Mouse (Mus musculus) forebrain, embryonic 11.5 days (tissue): ENCODE results near the gene Pygb. TPM values are rescaled to one million over a fixed set of nuclear protein-coding genes. Genes with fewer than 3 reads are reported as not detected.

Experiments used
- ATAC-seq: fragments of 200-750 bp; cut with Nextera tagmentation; replicated peaks from 2 replicates; pipeline ENCODE4 v1.8.0; 2017; ENCODE audit warnings: moderate TSS enrichment; ENCODE audit not compliant: low FRiP score
- DNase-seq: peaks from one replicate; pipeline ENCODE4 v3.0.0-alpha.2; 2017; ENCODE audit warnings: low spot score
- H3K27ac ChIP-seq: fragments of 300-500 bp; sonication (generic); 2 replicates; pipeline ENCODE4 v1.5.1; 2014; ENCODE audit warnings: low read depth, low read length
- H3K27me3 ChIP-seq: fragments of 300-500 bp; sonication (generic); 2 replicates; pipeline ENCODE4 v1.6.1; 2014; ENCODE audit warnings: mild to moderate bottlenecking, low read length, mixed read lengths; ENCODE audit not compliant: control insufficient read depth, insufficient read depth
- H3K36me3 ChIP-seq: fragments of 300-500 bp; sonication (generic); 2 replicates; pipeline ENCODE4 v1.6.1; 2014; ENCODE audit warnings: mild to moderate bottlenecking, low read length, moderate library complexity, mixed read lengths; ENCODE audit not compliant: control insufficient read depth, insufficient read depth
- H3K4me1 ChIP-seq: fragments of 300-500 bp; sonication (generic); replicated peaks from 2 replicates; pipeline ENCODE4 v1.6.1; 2014; ENCODE audit warnings: low read length, mixed read lengths; ENCODE audit not compliant: control insufficient read depth, insufficient read depth
- H3K4me2 ChIP-seq: fragments of 300-500 bp; sonication (generic); 2 replicates; pipeline ENCODE4 v1.6.1; 2014; ENCODE audit warnings: low read depth, mild to moderate bottlenecking, low read length, moderate library complexity, mixed read lengths; ENCODE audit not compliant: severe bottlenecking
- H3K4me3 ChIP-seq: fragments of 300-500 bp; sonication (generic); 2 replicates; pipeline ENCODE4 v1.5.1; 2014; ENCODE audit warnings: low read depth, low read length
- H3K9ac ChIP-seq: fragments of 300-500 bp; sonication (generic); 2 replicates; pipeline ENCODE4 v1.6.1; 2014; ENCODE audit warnings: low read length
- H3K9me3 ChIP-seq: fragments of 300-500 bp; sonication (generic); 2 replicates; pipeline ENCODE4 v1.6.1; 2016; ENCODE audit warnings: low read length, mixed read lengths; ENCODE audit not compliant: control insufficient read depth
- WGBS: fragments of 180-500 bp; shearing (Covaris S2); extraction: QIAGEN DNeasy Blood & Tissue Kit; methylation state at CpG from one replicate; pipeline ENCODE4 v1.1.7; 2014; 5-methylcytosine and 5-hydroxymethylcytosine counted together
- polyA plus RNA-seq: library from polyadenylated mRNA; unstranded; fragments of >200 nt; fragmentation: Nextera tagmentation; extraction: Ambion mirVana; gene quantifications from 2 replicates; pipeline ENCODE4 v1.2.1, GENCODE M21; 2014

The Pygb gene
- polyA plus RNA-seq, 1 experiment from 2014 or later = 55.6 TPM

- no peak overlapping the region for H3K4me3 ChIP-seq
- no peak overlapping the region for H3K9ac ChIP-seq
- ATAC-seq (no peak), DNase-seq (no peak)
- H3K27me3 ChIP-seq = no peaks in the 10 kb centered on the region
- no peaks in the 10 kb centered on the region for H3K9me3 ChIP-seq
- no peaks in the 10 kb centered on the region; the same call in 1 of the 2 replicates for H3K36me3 ChIP-seq
- no peak overlapping the region for H3K27ac ChIP-seq
- H3K4me2 ChIP-seq = no peak overlapping the region
- H3K4me1 ChIP-seq = no peaks in the 10 kb centered on the region
- 86% methylated on average over 8 of the region's 8 CpGs for WGBS
Measured at GRCm38 (mm10) chr2:150771996-150772395, 14.5 kb upstream of the Pygb start.

- DNase-seq (no peak), ATAC-seq (no peak)
- H3K36me3 ChIP-seq = no peaks in the 10 kb centered on the region; the same call in 1 of the 2 replicates
- no peaks in the 10 kb centered on the region for H3K27me3 ChIP-seq
- no peaks in the 10 kb centered on the region for H3K4me1 ChIP-seq
- H3K9me3 ChIP-seq = no peaks in the 10 kb centered on the region
- H3K27ac ChIP-seq = no peak overlapping the region
- no peak overlapping the region for H3K9ac ChIP-seq
- H3K4me2 ChIP-seq = no peak overlapping the region
- WGBS = 86% methylated on average over 10 of the region's 10 CpGs
- H3K4me3 ChIP-seq = no peak overlapping the region
Measured at GRCm38 (mm10) chr2:150772466-150773119, 13.9 kb upstream of the Pygb start.

- WGBS = 79% methylated on average over 2 of the region's 2 CpGs
- H3K4me2 ChIP-seq = no peak overlapping the region
- no peak overlapping the region for H3K9ac ChIP-seq
- H3K27ac ChIP-seq = no peak overlapping the region
- no peaks in the 10 kb centered on the region for H3K9me3 ChIP-seq
- H3K27me3 ChIP-seq = no peaks in the 10 kb centered on the region
- no peaks in the 10 kb centered on the region; the same call in 1 of the 2 replicates for H3K4me1 ChIP-seq
- no peak for ATAC-seq
- H3K36me3 ChIP-seq = no peaks in the 10 kb centered on the region
- H3K4me3 ChIP-seq = no peak overlapping the region
- no peak for DNase-seq
Measured at GRCm38 (mm10) chr2:150782801-150783200, 3.7 kb upstream of the Pygb start.

DNA sequence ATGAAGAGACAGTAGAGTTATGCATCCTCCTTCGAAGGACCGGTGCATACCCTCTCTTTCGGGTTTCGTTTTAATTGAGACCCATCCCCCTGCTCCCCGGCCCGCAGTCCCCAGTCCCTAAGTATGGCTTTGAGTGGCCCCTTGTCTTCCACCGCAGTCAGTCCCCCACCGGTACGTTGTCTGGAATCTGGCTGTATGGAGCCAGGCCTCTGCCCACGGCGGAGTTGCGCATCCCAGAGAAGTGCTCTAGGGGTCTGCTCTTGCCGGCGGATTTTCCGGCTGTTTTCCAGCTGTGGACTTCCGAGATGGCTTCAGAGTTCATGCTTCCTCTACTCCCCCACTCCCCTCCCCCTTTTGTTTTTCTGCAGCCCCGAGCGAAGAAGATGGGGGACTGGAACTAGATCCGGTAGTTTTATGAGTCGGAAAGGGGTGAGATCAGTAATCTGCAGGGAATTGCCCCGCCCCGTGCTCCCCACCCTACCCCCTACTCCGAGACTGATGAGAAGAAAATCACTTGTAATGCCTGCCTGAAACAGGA is 768 bp downstream of the Pygb start:
- Histone ChIP-seq H3K27ac (no peak overlapping the region), H3K27me3 (no peaks in the 10 kb centered on the region), H3K36me3 (no peaks in the 10 kb centered on the region), H3K4me1 (no peaks in the 10 kb centered on the region; the same call in 1 of the 2 replicates), H3K9ac (peak overlapping the region; percentile 67), H3K9me3 (no peaks in the 10 kb centered on the region), H3K4me2 (peak overlapping the region; percentile 90), H3K4me3 (peak overlapping the region; percentile 79)
- DNase-seq (peak; percentile 67), ATAC-seq (peak; percentile 23)
- 0% methylated on average over 23 of the region's 23 CpGs for WGBS

DNA sequence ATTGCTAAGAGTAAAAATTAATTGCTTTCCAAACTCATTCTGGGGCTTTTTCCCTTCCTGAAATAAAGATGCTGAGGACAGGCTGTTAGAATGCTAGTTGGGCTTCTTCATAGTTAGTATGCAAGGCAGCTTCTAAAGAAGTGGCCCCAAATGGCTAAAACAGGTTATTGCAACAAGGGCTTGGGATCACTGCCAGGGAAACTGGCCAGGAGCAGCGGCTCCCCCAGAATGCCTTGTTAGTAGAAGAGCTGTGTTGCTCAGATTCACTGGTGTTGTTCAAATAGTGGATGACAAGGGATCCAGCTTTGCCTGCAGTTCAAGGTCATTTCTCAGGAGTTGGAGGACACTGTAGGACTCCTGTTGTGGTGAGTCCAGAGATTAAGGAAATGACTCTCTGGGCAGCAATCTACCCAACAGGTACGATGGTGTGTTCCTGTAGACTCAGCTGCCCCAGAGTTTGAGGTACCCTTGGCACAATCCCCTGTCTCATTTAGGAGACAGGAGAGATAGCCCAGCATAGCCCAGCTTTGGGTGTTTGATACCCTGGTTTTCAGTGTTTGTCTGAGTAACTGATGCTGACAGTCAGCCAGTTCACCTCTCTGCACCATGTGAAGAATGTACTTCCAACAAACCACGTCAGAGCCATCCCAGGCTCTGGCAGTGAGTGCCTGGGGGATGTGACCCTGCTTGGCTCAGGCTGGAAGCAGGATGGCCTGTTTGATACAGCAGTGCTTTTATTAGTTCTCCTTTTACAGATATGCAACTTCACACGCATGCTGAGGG is 2.4 kb downstream of the Pygb start:
- no peaks in the 10 kb centered on the region; the same call in 1 of the 2 replicates for H3K4me1 ChIP-seq
- no peak for ATAC-seq
- H3K4me3 ChIP-seq = no peak overlapping the region
- DNase-seq = no peak
- H3K36me3 ChIP-seq = no peaks in the 10 kb centered on the region
- WGBS = 73% methylated on average over 4 of the region's 4 CpGs
- H3K27ac ChIP-seq = no peak overlapping the region
- no peaks in the 10 kb centered on the region for H3K27me3 ChIP-seq
- H3K4me2 ChIP-seq = no peak overlapping the region
- no peaks in the 10 kb centered on the region for H3K9me3 ChIP-seq
- H3K9ac ChIP-seq = no peak overlapping the region

DNA sequence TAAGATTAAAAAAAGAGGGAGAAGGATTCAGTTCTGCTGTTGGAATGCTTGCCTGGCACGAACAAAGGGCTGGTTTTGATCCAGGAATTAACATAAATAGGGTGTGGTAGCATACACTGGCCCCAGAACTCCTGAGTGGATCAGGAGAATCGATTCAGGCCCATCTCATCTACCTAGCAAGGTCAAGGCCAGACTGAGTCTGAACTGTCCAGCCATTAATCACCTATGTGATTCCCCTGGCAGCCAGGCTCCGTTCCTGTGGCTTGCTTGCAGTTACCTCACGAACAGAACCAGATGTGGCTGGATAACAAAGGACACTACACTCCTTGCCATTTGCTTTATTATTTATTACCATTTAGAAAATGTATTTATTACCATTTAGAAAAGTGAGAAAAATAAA is 6.8 kb downstream of the Pygb start:
- H3K9me3 ChIP-seq = no peaks in the 10 kb centered on the region
- H3K27ac ChIP-seq = no peak overlapping the region
- no peak overlapping the region for H3K9ac ChIP-seq
- 84% methylated on average over 4 of the region's 4 CpGs for WGBS
- no peak for DNase-seq
- no peaks in the 10 kb centered on the region for H3K27me3 ChIP-seq
- no peak overlapping the region for H3K4me3 ChIP-seq
- ATAC-seq = no peak
- no peaks in the 10 kb centered on the region for H3K4me1 ChIP-seq
- no peak overlapping the region for H3K4me2 ChIP-seq
- H3K36me3 ChIP-seq = no peaks in the 10 kb centered on the region

DNA sequence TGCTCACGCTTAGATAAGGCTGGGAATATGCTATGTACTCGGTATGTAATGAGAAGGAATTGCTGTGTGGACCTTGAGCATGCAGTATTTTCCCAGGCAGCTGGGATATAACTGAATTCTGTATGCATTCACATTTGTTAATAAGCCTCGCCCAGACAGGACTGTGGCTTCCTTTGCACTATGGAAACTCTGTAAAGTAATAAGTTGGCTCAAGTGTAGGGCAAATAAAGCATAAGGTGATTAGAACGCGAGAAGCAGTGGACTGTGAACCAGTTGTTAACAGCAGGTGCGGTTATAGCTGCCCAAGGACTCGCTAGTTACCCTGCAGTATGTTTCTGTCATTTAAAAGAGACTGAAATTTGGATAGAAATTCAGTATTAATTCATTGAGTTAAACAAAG is 11.5 kb downstream of the Pygb start:
- H3K36me3 ChIP-seq = no peaks in the 10 kb centered on the region
- no peak overlapping the region for H3K4me2 ChIP-seq
- no peak overlapping the region for H3K9ac ChIP-seq
- 90% methylated on average over 7 of the region's 7 CpGs for WGBS
- H3K4me3 ChIP-seq = no peak overlapping the region
- H3K27me3 ChIP-seq = no peaks in the 10 kb centered on the region
- no peak overlapping the region for H3K27ac ChIP-seq
- no peak for DNase-seq
- no peaks in the 10 kb centered on the region for H3K4me1 ChIP-seq
- H3K9me3 ChIP-seq = no peaks in the 10 kb centered on the region
- ATAC-seq = no peak

- no peak overlapping the region for H3K4me2 ChIP-seq
- no peak for ATAC-seq
- H3K4me3 ChIP-seq = no peak overlapping the region
- no peak for DNase-seq
- H3K27me3 ChIP-seq = no peaks in the 10 kb centered on the region
- no peaks in the 10 kb centered on the region for H3K9me3 ChIP-seq
- H3K36me3 ChIP-seq = no peaks in the 10 kb centered on the region
- no peak overlapping the region for H3K9ac ChIP-seq
- no peak overlapping the region for H3K27ac ChIP-seq
- no peaks in the 10 kb centered on the region for H3K4me1 ChIP-seq
- 91% methylated on average over 5 of the region's 5 CpGs for WGBS
Measured at GRCm38 (mm10) chr2:150800616-150801015, 14.1 kb downstream of the Pygb start.
